Mouse (Mus musculus) heart, postnatal 0 days (tissue): ENCODE measurements at regions not wholly inside any gene's neighbourhood (a gene's known extent, or its start where the extent isn't known, plus 50 kb on each side); places are given as distances from the start of the nearest gene placed in this dataset.

Experiments
- CTCF ChIP-seq: IDR thresholded peaks from 2 replicates; pipeline ENCODE4 v1.5.1; 2016; ENCODE audit warnings: antibody characterized with exemption, control low read depth, low read depth
- EP300 ChIP-seq: IDR thresholded peaks from 2 replicates; pipeline ENCODE4 v1.6.1; 2016; ENCODE audit warnings: antibody characterized with exemption, low read depth

- no peak for TF ChIP-seq CTCF
- TF ChIP-seq EP300 = no peak
These were observed 57.4 kb upstream of the Unc13c start for GRCm38 (mm10) chr9:74026131-74026530.
